Mouse (Mus musculus): ENCODE measurements around the gene D6Ertd527e. TPM values are rescaled to one million over a fixed set of nuclear protein-coding genes. Genes with fewer than 3 reads are reported as not detected.

D6Ertd527e gene
- polyA plus RNA-seq, 1 experiment: 4.2 TPM

- WGBS: 67% methylated on average over 1 of the region's 1 CpGs
- no peak overlapping the region for H3K4me3 ChIP-seq (ENCODE audit: low read depth, low read length)
- peaks cover 6% of the 10 kb centered on the region; the same call in 1 of the 2 replicates for H3K4me1 ChIP-seq (ENCODE audit: control insufficient read depth, insufficient read depth, insufficient read length, low read length)
- H3K36me3 ChIP-seq (ENCODE audit: control insufficient read depth, insufficient read depth, low read length): no peaks in the 10 kb centered on the region
- TF ChIP-seq POLR2A (IDR thresholded peaks at IDR 0.05; ENCODE audit: low read depth, low read length) (no peak), CTCF (IDR thresholded peaks at IDR 0.05; ENCODE audit: extremely low read depth, insufficient read length, insufficient replicate concordance, low read depth, low read length) (no peak)
- no peaks in the 10 kb centered on the region for H3K27me3 ChIP-seq (ENCODE audit: control insufficient read depth, insufficient read depth, low read length)
- no peak overlapping the region for H3K27ac ChIP-seq (ENCODE audit: insufficient read depth, low read depth, low read length)
Measured at GRCm38 (mm10) chr6:87131078-87131477, 26.5 kb downstream of the D6Ertd527e start.

GRCm38 (mm10) chr6:87133520-87133919, 29.0 kb downstream of the D6Ertd527e start:
- TF ChIP-seq POLR2A (IDR thresholded peaks at IDR 0.05; ENCODE audit: low read depth, low read length): no peak
- TF ChIP-seq CTCF (IDR thresholded peaks at IDR 0.05; ENCODE audit: extremely low read depth, insufficient read length, insufficient replicate concordance, low read depth, low read length): no peak
- no peak overlapping the region for H3K27ac ChIP-seq (ENCODE audit: insufficient read depth, low read depth, low read length)
- H3K27me3 ChIP-seq (ENCODE audit: control insufficient read depth, insufficient read depth, low read length): no peaks in the 10 kb centered on the region
- no peak overlapping the region for H3K4me3 ChIP-seq (ENCODE audit: low read depth, low read length)
- no peaks in the 10 kb centered on the region for H3K36me3 ChIP-seq (ENCODE audit: control insufficient read depth, insufficient read depth, low read length)
- no peaks in the 10 kb centered on the region for H3K4me1 ChIP-seq (ENCODE audit: control insufficient read depth, insufficient read depth, insufficient read length, low read length)
- 36% methylated on average over 3 of the region's 3 CpGs for WGBS

- 77% methylated on average over 12 of the region's 12 CpGs for WGBS
Measured at GRCm38 (mm10) chr6:87133966-87134546, 29.5 kb downstream of the D6Ertd527e start.

GRCm38 (mm10) chr6:87138479-87138878, 33.9 kb downstream of the D6Ertd527e start:
- Histone ChIP-seq H3K4me1 (ENCODE audit: control insufficient read depth, insufficient read depth, insufficient read length, low read length) (no peaks in the 10 kb centered on the region; the same call in 1 of the 2 replicates), H3K27ac (ENCODE audit: insufficient read depth, low read depth, low read length) (no peak overlapping the region), H3K4me3 (ENCODE audit: low read depth, low read length) (no peak overlapping the region), H3K36me3 (ENCODE audit: control insufficient read depth, insufficient read depth, low read length) (no peaks in the 10 kb centered on the region), H3K27me3 (ENCODE audit: control insufficient read depth, insufficient read depth, low read length) (no peaks in the 10 kb centered on the region)
- TF ChIP-seq CTCF (IDR thresholded peaks at IDR 0.05; ENCODE audit: extremely low read depth, insufficient read length, insufficient replicate concordance, low read depth, low read length) (no peak), POLR2A (IDR thresholded peaks at IDR 0.05; ENCODE audit: low read depth, low read length) (no peak)
- WGBS: 59% methylated on average over 5 of the region's 5 CpGs

More at GRCm38 (mm10) chr6:87133966-87134546, 29.5 kb downstream of the D6Ertd527e start:
- Histone ChIP-seq H3K4me1 (ENCODE audit: control insufficient read depth, insufficient read depth, insufficient read length, low read length) (no peaks in the 10 kb centered on the region), H3K27me3 (ENCODE audit: control insufficient read depth, insufficient read depth, low read length) (no peaks in the 10 kb centered on the region), H3K36me3 (ENCODE audit: control insufficient read depth, insufficient read depth, low read length) (no peaks in the 10 kb centered on the region), H3K4me3 (ENCODE audit: low read depth, low read length) (no peak overlapping the region), H3K27ac (ENCODE audit: insufficient read depth, low read depth, low read length) (no peak overlapping the region)
- no peak for TF ChIP-seq POLR2A (IDR thresholded peaks at IDR 0.05; ENCODE audit: low read depth, low read length)
- no peak for TF ChIP-seq CTCF (IDR thresholded peaks at IDR 0.05; ENCODE audit: extremely low read depth, insufficient read length, insufficient replicate concordance, low read depth, low read length)

GRCm38 (mm10) chr6:87139796-87140553, 35.4 kb downstream of the D6Ertd527e start:
- no peak overlapping the region for H3K4me3 ChIP-seq (ENCODE audit: low read depth, low read length)
- no peaks in the 10 kb centered on the region for H3K36me3 ChIP-seq (ENCODE audit: control insufficient read depth, insufficient read depth, low read length)
- H3K27ac ChIP-seq (ENCODE audit: insufficient read depth, low read depth, low read length): no peak overlapping the region
- no peaks in the 10 kb centered on the region for H3K27me3 ChIP-seq (ENCODE audit: control insufficient read depth, insufficient read depth, low read length)
- TF ChIP-seq POLR2A (IDR thresholded peaks at IDR 0.05; ENCODE audit: low read depth, low read length) (no peak), CTCF (IDR thresholded peaks at IDR 0.05; ENCODE audit: extremely low read depth, insufficient read length, insufficient replicate concordance, low read depth, low read length) (no peak)
- 57% methylated on average over 12 of the region's 12 CpGs for WGBS
- no peaks in the 10 kb centered on the region; the same call in 1 of the 2 replicates for H3K4me1 ChIP-seq (ENCODE audit: control insufficient read depth, insufficient read depth, insufficient read length, low read length)

GRCm38 (mm10) chr6:87142239-87142638, 37.7 kb downstream of the D6Ertd527e start:
- H3K4me1 ChIP-seq (ENCODE audit: control insufficient read depth, insufficient read depth, insufficient read length, low read length): no peaks in the 10 kb centered on the region; the same call in 1 of the 2 replicates
- no peaks in the 10 kb centered on the region for H3K27me3 ChIP-seq (ENCODE audit: control insufficient read depth, insufficient read depth, low read length)
- TF ChIP-seq POLR2A (IDR thresholded peaks at IDR 0.05; ENCODE audit: low read depth, low read length) (no peak), CTCF (IDR thresholded peaks at IDR 0.05; ENCODE audit: extremely low read depth, insufficient read length, insufficient replicate concordance, low read depth, low read length) (no peak)
- H3K4me3 ChIP-seq (ENCODE audit: low read depth, low read length): no peak overlapping the region
- WGBS: 77% methylated on average over 5 of the region's 5 CpGs
- no peaks in the 10 kb centered on the region for H3K36me3 ChIP-seq (ENCODE audit: control insufficient read depth, insufficient read depth, low read length)
- no peak overlapping the region for H3K27ac ChIP-seq (ENCODE audit: insufficient read depth, low read depth, low read length)

- TF ChIP-seq POLR2A (IDR thresholded peaks at IDR 0.05; ENCODE audit: low read depth, low read length): no peak
- no peak for TF ChIP-seq CTCF (IDR thresholded peaks at IDR 0.05; ENCODE audit: extremely low read depth, insufficient read length, insufficient replicate concordance, low read depth, low read length)
- H3K4me3 ChIP-seq (ENCODE audit: low read depth, low read length): no peak overlapping the region
- H3K27ac ChIP-seq (ENCODE audit: insufficient read depth, low read depth, low read length): no peak overlapping the region
- no peaks in the 10 kb centered on the region for H3K36me3 ChIP-seq (ENCODE audit: control insufficient read depth, insufficient read depth, low read length)
- H3K27me3 ChIP-seq (ENCODE audit: control insufficient read depth, insufficient read depth, low read length): no peaks in the 10 kb centered on the region
- 72% methylated on average over 13 of the region's 13 CpGs for WGBS
- H3K4me1 ChIP-seq (ENCODE audit: control insufficient read depth, insufficient read depth, insufficient read length, low read length): no peaks in the 10 kb centered on the region; the same call in 1 of the 2 replicates
Measured at GRCm38 (mm10) chr6:87143594-87143993, 39.0 kb downstream of the D6Ertd527e start.
